Mouse (Mus musculus): ENCODE data around the gene Brinp2. TPM values are rescaled to one million over a fixed set of nuclear protein-coding genes. Genes with fewer than 3 reads are reported as not detected.

Gene Brinp2
- polyA plus RNA-seq, 1 experiment: 0.16 TPM

GRCm38 (mm10) chr1:158221048-158221447 lies 135.1 kb downstream of the Brinp2 start:
- no peak for DNase-seq (ENCODE audit: low read depth)

DNA sequence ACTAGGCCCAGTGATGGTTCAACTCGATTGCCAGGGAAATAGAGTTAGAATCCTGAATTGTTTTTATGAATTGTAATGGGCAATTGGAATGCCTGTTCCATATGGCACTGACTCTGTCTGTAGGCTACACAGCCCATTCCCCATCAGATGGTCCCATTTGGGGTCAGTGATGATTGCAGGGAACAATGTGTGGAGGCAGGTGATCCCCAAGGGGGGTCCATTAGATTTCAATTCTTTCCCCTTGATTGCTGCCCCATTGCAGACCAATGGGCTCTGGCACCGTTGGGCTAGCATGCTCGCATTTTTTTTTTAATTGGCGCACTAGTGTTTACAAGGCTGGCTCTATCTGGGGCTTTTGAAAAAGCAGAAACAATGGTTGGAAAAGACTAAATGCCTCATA lies 136.0 kb downstream of the Brinp2 start:
- no peak for DNase-seq (ENCODE audit: low read depth)

- no peak for DNase-seq (ENCODE audit: low read depth)
These were observed 137.4 kb downstream of the Brinp2 start for GRCm38 (mm10) chr1:158218750-158219149.

DNA sequence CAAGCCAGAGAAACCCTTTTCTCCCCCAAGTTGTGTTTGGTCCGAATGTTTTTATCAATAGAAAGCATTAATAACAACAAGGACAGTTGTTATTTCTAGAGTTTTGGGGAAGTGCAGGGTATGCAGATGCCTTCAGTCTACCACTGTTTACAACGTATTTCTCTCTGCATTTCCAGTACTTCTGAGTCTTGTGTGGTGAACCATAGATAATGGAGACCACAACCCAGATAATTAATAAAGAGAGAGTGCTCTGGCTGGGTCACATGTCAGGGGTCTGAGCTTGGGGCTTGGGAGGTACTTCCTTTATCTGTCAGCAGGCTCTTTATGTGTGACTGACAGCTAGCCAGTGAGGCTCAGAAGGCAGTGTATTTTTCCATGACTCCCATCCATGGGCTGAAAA lies 137.8 kb downstream of the Brinp2 start:
- no peak for DNase-seq (ENCODE audit: low read depth)

- no peak for DNase-seq (ENCODE audit: low read depth)
These were observed 140.5 kb downstream of the Brinp2 start for GRCm38 (mm10) chr1:158215581-158215980.

DNA sequence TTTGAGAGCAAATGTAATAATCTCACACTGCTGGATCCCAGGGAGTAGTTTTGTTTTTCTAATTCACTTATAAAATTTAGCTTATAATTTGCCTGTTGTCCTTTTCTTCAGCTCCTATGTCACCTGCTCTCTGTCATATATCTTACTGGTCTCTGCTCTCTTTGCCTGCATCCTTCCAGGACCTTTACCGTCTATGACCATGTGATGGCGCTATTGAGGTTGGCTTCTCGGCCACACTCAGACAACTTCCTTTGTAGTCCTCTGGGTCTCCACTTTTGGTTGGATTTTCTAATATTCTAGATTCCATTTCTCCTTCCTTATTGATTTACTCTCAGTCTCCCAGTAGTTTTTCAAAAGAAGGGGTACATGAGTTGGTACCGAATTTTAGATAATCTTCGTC lies 141.4 kb downstream of the Brinp2 start:
- no peak for DNase-seq (ENCODE audit: low read depth)

- DNase-seq (ENCODE audit: low read depth): no peak
These were observed 142.4 kb downstream of the Brinp2 start for GRCm38 (mm10) chr1:158213736-158214135.

GRCm38 (mm10) chr1:158207620-158208019 lies 148.5 kb downstream of the Brinp2 start:
- no peak for DNase-seq (ENCODE audit: low read depth)

GRCm38 (mm10) chr1:158202932-158203331 lies 153.2 kb downstream of the Brinp2 start:
- no peak for DNase-seq (ENCODE audit: low read depth)

Other genes starting within 250 kb of the Brinp2 start
- gene Astn1, start 5.9 kb upstream of the Brinp2 start, polyA plus RNA-seq (2012; rRNA removed): 0.04 and 0.11 TPM in 2 replicates

Measured in gonadal fat pad, adult 2 months (tissue).